ENCODE assay signal across 17 mouse cellular contexts in the genomic region with DNA sequence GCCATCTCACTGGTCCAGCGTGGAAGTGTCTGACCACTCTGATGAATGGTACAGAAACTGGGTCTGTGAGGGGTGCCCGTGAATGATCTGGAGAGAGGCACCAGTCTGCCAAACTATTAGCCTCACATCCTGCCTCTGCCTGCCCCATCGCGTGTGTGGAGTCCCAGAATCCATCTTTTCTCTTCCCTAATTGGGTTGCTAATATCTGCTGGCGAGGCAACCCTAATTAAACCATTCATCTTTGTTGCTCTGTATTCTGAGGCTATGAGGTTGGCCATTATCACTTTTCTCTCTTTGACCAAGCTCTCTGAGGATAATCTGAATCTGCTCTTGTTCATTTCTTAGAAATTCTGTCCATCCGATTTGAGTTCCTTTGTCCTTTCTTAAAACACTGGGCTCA.
DNase-seq lines count a peak whose midpoint lies in the region; ATAC-seq and TF ChIP-seq lines count a peak whose summit lies in the region.
"Had no signal": no experiment of that assay in that cellular context is flagged by ENCODE, and none has a peak within 500 bp of the region (broad histone marks: within the 10 kb centered on the region; RNA-seq: fewer than 3 reads in every experiment).

No protein-coding gene starts in this region.

- H3K9ac ChIP-seq in forebrain, embryonic 16.5 days (replicated peaks; ENCODE audit: low read depth, low read length), result no peak overlapping the region
- H3K9ac ChIP-seq: heart, embryonic 13.5 days; limb, embryonic 12.5 days; liver, embryonic 12.5 days; lung, embryonic 14.5 days had no signal

- H3K9me3 ChIP-seq in forebrain, embryonic 16.5 days (ENCODE audit: control insufficient read depth, low read length), result no peaks in the 10 kb centered on the region
- H3K9me3 ChIP-seq: limb, embryonic 12.5 days; liver, embryonic 12.5 days had no signal

- peak in 1 of 2 experiments; percentile 59 for DNase-seq in layer of hippocampus, adult 2 months (ENCODE audit: low spot score in 2 of 2)
- no peak for DNase-seq in layer of hippocampus, postnatal 36 days
- DNase-seq in Muller cell, postnatal 12 days (ENCODE audit: inconsistent ontology term), result peak; percentile 38
- no peak for DNase-seq in adrenal gland, postnatal 14 days
- no peak for DNase-seq in embryo, embryonic 11 days
- DNase-seq: adrenal gland, adult 8-10 months; cerebellum, postnatal 14 days; heart, adult 11 months; kidney, adult 2 months; kidney, postnatal 10 days; lung, embryonic 14.5 days; lung, postnatal 4 days had no signal

- H3K4me3 ChIP-seq in layer of hippocampus, adult 2 months, result no peak overlapping the region
- no peak overlapping the region for H3K4me3 ChIP-seq in cortical plate, adult 2 months (ENCODE audit: insufficient read depth, low read length)
- H3K4me3 ChIP-seq in forebrain, embryonic 16.5 days (replicated peaks; ENCODE audit: low read length), result no peak overlapping the region
- H3K4me3 ChIP-seq: heart, embryonic 13.5 days; limb, embryonic 12.5 days; liver, embryonic 12.5 days had no signal

- H3K27ac ChIP-seq in layer of hippocampus, adult 2 months, result peak overlapping the region; percentile 91
- peak overlapping the region; percentile 84 for H3K27ac ChIP-seq in cortical plate, adult 2 months (ENCODE audit: insufficient read depth, low read length)
- peak overlapping the region; percentile 62 for H3K27ac ChIP-seq in forebrain, embryonic 16.5 days (ENCODE audit: low read length)
- H3K27ac ChIP-seq: heart, embryonic 13.5 days; limb, embryonic 12.5 days; liver, embryonic 12.5 days had no signal

- H3K4me1 ChIP-seq in cortical plate, adult 2 months (ENCODE audit: control insufficient read depth, insufficient read depth, low read length), result peaks cover 8% of the 10 kb centered on the region
- H3K4me1 ChIP-seq in forebrain, embryonic 16.5 days (replicated peaks; ENCODE audit: control insufficient read depth, insufficient read depth, low read length), result peaks cover 30% of the 10 kb centered on the region
- H3K4me1 ChIP-seq: heart, embryonic 13.5 days; liver, embryonic 12.5 days had no signal

- WGBS in forebrain, embryonic 16.5 days, result 7% methylated on average over 6 of the region's 6 CpGs

- no peaks in the 10 kb centered on the region for H3K27me3 ChIP-seq in forebrain, embryonic 16.5 days (replicated peaks; ENCODE audit: control insufficient read depth, insufficient read depth, low read length)
- H3K27me3 ChIP-seq: heart, embryonic 13.5 days; limb, embryonic 12.5 days; liver, embryonic 12.5 days had no signal

- H3K4me2 ChIP-seq in forebrain, embryonic 16.5 days (ENCODE audit: low read length), result no peak overlapping the region
- H3K4me2 ChIP-seq: heart, embryonic 13.5 days; limb, embryonic 12.5 days; liver, embryonic 12.5 days; lung, embryonic 14.5 days had no signal

- TF ChIP-seq CTCF in layer of hippocampus, adult 2 months (conservative IDR thresholded peaks at IDR 0.05), result no peak
- TF ChIP-seq CTCF in cortical plate, adult 2 months (IDR thresholded peaks at IDR 0.05; ENCODE audit: extremely low read depth, insufficient read depth, low read length), result no peak

- H3K36me3 ChIP-seq in forebrain, embryonic 16.5 days (ENCODE audit: control insufficient read depth, insufficient read depth), result 0 out of 2 replicates have a peak, but pooled peaks cover 2% of the 10 kb centered on the region
- H3K36me3 ChIP-seq: heart, embryonic 13.5 days; limb, embryonic 12.5 days; liver, embryonic 12.5 days had no signal

- ATAC-seq in forebrain, embryonic 16.5 days, result peak; percentile 54
- ATAC-seq: liver, embryonic 12.5 days had no signal

- no peak for TF ChIP-seq POLR2A in cortical plate, adult 2 months (IDR thresholded peaks at IDR 0.05; ENCODE audit: extremely low read depth, insufficient read depth, low read length)
